Mouse (Mus musculus): ENCODE results near the gene Slc4a10.
A peak's percentile ranks its signal among the peaks of the same experiment; 100 is the strongest.

Gene Slc4a10

DNA sequence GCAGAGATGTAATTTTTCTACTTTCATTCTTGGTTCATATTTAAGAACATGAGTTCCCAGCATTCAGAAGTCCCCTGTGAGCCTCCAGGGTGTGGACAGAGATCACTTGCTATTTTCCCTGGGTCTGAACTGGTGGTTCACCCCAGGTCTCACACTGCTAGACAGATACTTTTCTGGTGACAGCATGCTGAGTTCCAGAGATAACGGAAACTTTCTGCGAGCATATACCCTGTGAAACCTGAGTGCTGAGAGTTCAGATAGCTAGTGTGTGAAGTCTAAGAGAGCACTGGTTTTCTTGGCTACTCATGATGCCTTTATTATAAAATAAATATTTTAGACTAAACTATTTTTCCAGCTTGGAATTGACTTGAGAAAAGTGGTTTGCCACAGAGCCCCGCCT, 232.5 kb downstream of the Slc4a10 start:
- no peak for DNase-seq (ENCODE audit: low spot score)

GRCm38 (mm10) chr2:62279777-62280176, 233.5 kb downstream of the Slc4a10 start:
- no peak for DNase-seq (ENCODE audit: low spot score)

DNA sequence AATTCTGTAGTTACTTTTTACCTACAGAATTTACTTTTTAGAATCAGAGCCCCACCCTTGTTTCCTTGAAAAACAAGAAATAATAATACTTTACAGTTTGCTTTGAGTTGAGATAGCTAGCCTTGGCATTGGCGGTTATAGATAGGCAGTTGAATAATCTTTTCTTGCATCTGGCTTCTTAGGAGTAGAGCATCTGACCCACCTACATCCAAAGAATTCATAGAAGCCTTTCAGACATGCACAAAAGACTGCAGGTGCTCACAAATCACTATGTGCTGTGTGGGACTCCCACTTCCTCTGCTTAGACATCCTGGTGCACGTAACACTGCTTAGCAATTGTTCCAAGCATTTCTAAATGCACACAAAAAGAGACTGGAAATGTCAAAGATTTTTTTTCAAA, 238.8 kb downstream of the Slc4a10 start:
- no peak for DNase-seq (ENCODE audit: low spot score)

GRCm38 (mm10) chr2:62285847-62286246, 239.6 kb downstream of the Slc4a10 start:
- no peak for DNase-seq (ENCODE audit: low spot score)

DNA sequence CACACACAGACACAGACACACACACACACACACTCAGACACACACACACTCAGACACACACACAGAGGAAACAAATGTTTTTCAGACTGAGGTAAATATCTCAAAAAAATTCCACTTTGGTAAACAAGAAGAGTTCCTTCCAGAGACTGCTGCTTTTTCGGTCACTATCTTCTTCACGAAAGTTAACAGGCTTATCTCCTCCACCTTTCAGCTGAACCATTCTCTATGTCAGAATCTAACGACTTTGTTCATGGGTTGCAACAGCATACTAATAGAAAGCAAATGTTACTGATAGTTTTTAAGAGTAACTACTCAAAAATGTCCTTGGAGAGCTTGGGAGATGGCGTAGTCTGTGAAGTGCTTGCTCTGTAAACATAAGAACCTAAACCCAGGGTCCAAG, 241.3 kb downstream of the Slc4a10 start:
- no peak for DNase-seq (ENCODE audit: low spot score)

- peak; percentile 17 for DNase-seq (ENCODE audit: low spot score)
Observed at GRCm38 (mm10) chr2:62293846-62294245, 247.6 kb downstream of the Slc4a10 start.

DNA sequence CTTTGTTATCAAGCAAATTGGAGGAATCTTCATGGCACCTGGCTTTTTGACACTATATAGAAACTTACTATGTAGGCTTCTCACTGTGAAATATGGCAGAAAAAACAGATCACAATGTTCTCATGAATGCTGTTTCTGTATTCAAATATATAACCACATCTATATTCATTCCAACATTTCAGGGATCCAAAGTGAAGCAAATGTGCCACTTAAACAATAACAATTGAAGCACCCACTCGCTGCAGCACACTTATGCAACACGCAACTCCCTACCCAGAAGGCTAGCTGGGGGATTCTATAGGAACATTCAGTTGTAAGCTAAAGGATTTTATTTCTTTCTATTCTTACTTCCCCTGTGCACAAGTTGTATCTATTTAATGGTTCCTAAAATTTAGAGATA, 255.5 kb downstream of the Slc4a10 start:
- DNase-seq (ENCODE audit: low spot score): no peak

DNA sequence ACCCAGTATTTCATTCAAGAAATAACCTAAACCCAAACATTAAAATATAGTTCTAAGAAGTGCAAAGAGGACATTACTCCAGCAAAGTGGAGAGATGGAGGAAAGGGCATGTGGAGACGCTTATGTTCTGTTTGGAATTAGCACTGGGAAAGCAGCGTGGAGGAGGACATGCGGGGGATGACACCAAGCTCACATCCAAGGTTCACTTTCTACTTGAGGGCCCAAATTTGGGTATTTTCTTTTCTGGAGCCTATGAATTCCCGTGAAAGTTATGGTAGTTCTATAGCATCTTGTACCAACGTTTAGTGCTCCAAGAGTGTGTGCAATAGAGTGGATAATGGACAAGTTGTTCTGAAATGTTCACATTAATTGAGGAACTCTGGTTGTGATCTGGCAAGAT, 260.7 kb downstream of the Slc4a10 start:
- no peak for DNase-seq (ENCODE audit: low spot score)

- no peak for DNase-seq (ENCODE audit: low spot score)
Observed at GRCm38 (mm10) chr2:62307477-62307876, 261.2 kb downstream of the Slc4a10 start.

DNA sequence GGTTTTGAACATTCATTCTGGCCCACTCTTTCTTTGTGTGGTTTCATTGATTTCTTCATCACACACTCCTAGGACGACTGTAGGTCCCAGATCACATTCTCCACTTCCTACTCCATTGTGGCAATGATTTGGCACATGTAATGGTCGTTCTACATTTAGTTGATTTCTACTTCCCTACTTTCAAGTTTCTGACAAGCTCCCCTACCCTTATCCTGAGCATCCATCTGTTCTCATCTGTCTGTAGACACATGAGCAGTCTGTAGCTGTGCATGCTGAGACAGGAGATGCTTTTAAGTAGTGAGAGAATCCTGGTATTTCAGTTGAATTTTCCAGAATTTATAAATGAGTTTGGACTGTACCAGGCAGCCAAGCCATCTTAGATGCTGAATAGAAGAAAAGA, 270.7 kb downstream of the Slc4a10 start:
- no peak for DNase-seq (ENCODE audit: low spot score)

DNA sequence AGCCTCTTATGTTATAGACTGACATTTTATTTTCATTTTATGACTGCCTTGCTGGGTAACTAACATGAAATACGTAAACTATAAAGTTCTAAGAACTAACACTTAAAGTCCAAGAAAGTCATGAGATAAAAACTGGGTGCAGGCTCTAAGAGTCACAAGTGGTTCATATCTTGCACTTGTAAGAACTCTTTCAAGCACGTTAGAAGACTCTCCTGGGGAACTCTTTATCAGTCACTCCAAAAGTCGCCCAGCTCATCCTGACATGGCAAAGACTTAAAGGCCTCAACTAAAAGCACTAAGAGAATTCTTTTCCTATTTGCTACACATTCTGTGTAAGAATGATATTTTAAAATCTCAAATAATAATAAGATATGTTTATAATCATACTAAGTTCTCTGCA, 273.2 kb downstream of the Slc4a10 start:
- DNase-seq (ENCODE audit: low spot score): no peak

- DNase-seq (ENCODE audit: low spot score): no peak
Observed at GRCm38 (mm10) chr2:62323078-62323637, 276.9 kb downstream of the Slc4a10 start.

- DNase-seq (ENCODE audit: low spot score): no peak
Observed at GRCm38 (mm10) chr2:62325388-62325787, 279.1 kb downstream of the Slc4a10 start.

DNA sequence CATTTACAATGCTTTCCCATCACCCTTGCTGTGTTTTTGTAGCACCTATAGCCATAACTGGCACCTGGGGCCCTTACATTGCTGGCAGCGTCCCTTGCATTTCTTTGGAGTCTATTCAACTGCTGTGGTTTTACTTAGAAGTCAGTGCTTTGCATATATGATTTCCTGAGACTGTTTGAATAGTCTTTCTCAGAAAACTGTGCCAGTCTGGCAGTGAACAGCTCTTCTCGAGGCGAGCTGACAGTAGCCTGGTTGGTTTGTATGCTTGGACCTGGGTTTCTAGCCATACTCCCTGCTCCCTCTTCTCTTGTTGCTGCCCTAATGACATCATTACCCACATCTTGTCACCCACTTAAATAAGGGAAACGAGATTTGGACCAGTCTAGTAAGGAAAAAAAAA, 285.7 kb downstream of the Slc4a10 start:
- DNase-seq (ENCODE audit: low spot score): no peak

DNA sequence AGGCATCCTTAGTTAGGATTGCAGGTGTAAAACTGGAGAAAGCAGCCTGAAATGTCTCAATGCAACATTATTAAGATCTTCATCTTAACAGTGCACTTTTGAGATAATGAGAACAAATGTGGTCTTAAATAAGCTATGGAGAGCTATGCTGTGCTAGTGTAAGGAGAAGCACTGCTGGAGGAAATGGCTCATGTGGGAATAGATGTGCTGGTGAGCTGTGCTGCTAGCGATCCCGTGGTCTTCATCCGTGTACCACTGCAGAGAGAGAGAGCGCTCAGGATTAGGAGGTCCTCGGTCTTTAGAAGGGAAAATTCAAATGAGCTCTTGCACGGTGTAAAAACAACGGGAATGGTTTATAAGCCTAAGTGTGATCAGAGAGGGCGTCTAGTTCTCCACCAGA, 286.2 kb downstream of the Slc4a10 start:
- DNase-seq (ENCODE audit: low spot score): no peak

DNA sequence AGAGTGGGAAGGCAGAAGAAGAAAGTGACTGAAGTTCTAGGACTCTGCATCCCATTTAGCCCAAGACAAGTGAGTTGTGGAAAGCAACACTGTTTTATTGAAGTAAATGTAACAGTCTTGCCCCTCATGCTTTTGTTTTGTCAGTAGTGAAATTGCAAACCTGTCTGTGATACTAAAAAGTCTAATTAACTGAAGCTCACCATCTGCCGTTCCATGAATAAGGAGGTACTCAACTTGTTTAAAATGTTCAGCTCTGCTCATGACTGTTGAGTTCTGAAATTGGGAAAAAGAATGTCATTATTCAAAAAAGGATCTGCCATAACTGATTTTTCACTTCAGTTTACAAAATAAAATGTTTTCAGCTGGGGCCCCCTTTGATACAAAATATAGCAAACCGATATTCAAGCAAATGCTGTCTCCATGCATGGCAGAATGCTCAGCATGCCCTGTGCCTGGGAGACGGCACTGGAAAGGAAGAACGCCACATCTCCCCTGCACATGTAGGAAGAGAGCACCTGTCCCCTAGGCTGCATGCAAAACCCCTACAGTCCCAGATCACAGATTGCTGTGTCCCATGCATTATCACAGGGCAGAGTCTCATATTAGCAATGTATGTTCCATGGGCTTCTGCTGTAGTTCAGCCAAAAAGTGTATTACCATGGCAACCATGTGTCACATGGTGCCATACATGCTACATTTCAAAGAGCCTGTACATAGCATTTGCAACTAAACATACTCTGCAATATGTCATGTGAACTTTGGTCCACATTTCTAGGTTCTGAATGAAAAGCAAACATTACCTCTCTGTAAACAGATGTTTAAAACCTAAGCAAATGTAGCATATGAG, 288.4 kb downstream of the Slc4a10 start:
- no peak for DNase-seq (ENCODE audit: low spot score)

DNA sequence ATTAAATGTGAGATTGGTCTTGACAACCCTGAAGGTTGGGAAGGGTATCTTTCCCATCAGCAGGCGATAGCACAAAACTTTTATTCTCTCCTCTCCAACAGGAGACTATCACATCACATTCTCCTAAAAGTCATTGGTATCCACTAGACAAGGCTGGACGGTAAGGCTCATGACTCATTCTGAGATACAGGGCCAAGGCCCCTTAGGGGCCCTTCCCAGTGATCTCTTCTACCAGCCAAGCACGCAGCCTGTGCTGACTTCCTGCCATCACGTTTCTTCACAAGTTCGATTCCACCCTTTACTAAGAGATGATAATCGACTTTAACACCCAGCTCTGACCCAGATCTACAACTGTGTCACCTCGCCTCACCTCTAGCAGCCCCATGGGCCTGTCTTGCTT, 290.8 kb downstream of the Slc4a10 start:
- DNase-seq (ENCODE audit: low spot score): no peak

- no peak for DNase-seq (ENCODE audit: low spot score)
Observed at GRCm38 (mm10) chr2:62339222-62339944, 293.1 kb downstream of the Slc4a10 start.

GRCm38 (mm10) chr2:62341061-62341733, 294.9 kb downstream of the Slc4a10 start:
- DNase-seq (ENCODE audit: low spot score): no peak

DNA sequence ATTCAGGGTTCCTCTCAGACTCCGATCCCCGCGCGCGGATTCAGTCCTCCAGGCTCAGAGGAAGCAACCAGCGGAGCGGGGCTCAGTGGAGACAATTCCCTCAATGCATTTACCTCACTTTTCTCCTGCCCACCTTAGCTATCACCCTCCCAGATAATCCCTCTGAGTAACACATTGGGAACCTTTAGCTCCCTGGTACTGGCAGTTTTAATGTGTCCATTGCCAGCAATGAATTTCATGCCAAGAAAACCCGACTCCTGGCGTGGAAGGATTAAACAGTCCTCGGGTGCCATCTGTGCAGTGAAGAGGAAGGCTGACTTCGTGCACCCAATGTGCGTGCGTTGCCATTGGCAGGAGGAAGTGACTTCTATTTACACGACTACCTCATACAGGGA, 295.5 kb downstream of the Slc4a10 start:
- no peak for DNase-seq (ENCODE audit: low spot score)

GRCm38 (mm10) chr2:62344367-62344766, 298.1 kb downstream of the Slc4a10 start:
- no peak for DNase-seq (ENCODE audit: low spot score)

DNA sequence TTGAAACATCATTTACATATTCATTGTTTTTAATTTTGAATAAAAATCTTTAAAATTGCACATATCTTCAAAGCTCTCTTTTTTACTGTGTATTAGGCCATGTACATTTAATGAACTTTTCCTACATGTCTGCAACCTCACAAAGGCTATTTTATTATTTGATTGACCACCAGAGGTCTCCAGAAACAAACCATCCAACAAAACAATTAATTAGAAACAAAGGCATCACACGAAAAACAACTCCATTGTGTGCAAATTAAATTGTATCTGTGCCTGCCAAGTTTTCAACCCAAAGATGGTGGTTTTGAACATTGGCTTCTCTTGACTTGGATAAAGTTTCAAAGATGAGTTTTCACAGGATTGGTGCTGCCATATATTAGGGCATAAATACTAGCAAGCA, 300.5 kb downstream of the Slc4a10 start:
- no peak for DNase-seq (ENCODE audit: low spot score)

DNA sequence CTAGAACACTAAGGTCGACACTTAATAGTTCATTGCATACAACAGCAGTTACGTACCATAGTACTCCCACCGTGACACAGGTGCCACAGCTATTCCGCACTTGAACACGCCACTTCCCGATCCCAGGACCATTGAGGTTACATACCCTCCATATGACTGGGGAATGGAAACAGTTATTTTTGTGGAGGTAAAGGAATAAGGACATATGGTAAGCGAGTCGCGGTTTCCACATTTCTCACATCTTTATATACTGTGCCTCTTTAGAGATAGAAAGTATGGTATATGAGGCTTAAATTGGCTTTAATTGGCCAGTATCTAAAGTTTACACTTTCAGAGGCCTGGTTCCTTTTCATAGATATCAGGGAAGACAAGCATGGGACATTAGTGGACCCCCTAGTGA, 301.5 kb downstream of the Slc4a10 start:
- no peak for DNase-seq (ENCODE audit: low spot score)
